Mouse (Mus musculus) left cerebral cortex, adult 6 months (tissue): ENCODE data around the gene Fblim1. TPM values are rescaled to one million over a fixed set of nuclear protein-coding genes. Genes with fewer than 3 reads are reported as not detected.

ENCODE experiments used
- long read RNA-seq, 2 experiments: library from polyadenylated mRNA; unstranded; transcript quantifications; one replicate each; pipeline ENCODE4 v2.0.0; 2019 to 2020
- polyA plus RNA-seq: library from polyadenylated mRNA; unstranded; fragments of <200 nt; fragmentation: Nextera tagmentation; gene quantifications from 2 replicates; pipeline ENCODE4 v1.2.3, GENCODE M21; 2021

Gene Fblim1
- 0.31 and 0.87 TPM in 2 replicates for polyA plus RNA-seq
- long read RNA-seq, experiment 1, partial matches to known transcripts, result 2 of 3 reads
- long read RNA-seq, experiment 1, other reads (novel, unspliced or antisense), result 0 of 3 reads
- long read RNA-seq, experiment 2, partial matches to known transcripts, result 0 of 1 reads
- long read RNA-seq, experiment 2, other reads (novel, unspliced or antisense), result 1 of 1 reads

DNA sequence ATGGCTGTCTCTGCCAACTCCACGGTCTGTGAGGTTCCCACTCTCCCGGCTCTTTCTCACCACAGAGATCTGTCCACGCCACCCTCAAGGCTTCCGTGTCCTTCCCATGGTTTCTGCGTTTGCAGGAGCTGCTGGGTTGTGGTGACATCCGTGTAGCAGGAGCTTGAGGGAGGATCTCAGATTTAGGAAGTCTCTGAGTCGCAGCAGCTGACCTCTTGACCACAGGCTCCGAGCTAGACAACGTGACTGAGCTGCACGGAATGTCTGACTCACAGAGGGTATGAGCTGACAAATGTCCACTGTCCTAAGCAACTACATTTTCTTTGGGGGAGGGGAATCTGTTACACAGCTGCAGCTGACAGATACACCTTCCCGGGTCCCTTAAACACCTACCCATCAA lies at the start of gene Fblim1:
Gene Fblim1, minus strand, starts transcription at position 236 of the 400 bp plus-strand sequence.

DNA sequence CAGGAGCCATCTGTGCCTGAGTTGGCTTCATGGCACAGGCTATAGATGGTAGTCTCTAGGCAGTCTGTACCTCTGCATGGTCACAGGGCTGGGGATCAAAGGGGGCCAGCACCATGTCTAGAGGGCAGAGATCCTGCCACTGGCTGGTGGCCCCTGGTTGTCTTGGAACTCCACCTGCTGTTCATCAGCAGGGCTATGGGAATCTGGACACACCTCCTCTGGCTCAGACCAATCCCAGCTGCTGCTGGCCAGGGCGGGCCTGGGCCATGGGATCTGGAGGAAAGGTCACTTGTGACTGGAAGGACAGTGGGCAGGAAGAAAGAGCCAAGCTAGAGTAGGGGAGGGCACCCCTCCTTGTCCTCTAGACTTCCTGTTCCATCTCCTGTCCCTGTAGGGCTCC lies 17.8 kb upstream of the Fblim1 start, which contains the start of gene Slc25a34:
Gene Slc25a34, minus strand, starts transcription at position 156 of the 400 bp plus-strand sequence.

GRCm38 (mm10) chr4:141618565-141619243 lies 12.8 kb upstream of the Fblim1 start, which contains the start of gene Tmem82:
Gene Tmem82 (minus strand): TSS chr4:141618633.

DNA sequence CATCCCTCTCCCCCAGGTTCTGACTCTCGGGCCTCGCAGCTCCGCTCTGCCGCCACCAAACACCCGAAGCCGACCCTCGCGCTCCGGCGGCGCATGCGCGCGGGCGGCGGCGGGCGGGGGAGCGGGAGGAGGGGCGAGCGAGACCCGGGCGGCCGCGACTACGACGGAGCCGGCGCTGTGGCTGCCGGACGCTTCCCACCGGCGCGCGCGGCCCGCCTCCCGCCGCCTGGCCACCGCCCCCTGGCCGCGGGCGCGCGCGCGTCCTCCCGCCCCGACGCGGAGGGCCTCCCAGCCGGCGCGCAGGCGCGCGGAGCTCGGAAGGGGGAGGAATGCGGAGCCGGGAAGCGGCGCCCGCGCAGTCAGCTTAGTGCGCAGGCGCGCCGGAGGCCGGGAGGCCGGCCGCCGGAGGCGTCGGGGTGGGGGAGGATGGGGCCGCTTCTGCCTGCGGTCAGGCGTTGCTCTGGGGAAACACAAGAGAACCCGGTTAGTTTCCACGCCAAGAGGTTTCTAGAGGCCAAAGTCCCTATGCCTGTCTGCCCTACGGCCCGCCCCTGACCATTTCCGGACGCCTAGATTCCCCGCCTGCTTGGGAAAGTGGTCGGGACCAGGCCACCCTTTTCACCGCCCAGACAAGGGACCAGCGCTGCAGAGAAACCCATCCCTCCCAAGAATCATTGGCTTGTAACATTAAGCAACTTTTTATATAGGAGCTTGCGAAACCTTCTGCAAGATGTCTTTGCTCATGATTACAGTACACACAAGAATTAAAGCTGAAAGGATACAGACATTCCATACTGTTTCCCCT lies 67.3 kb downstream of the Fblim1 start, which contains the start of gene Spen:
Gene Spen, minus strand, starts transcription at position 190 of the 805 bp plus-strand sequence.

Other genes starting within 250 kb of the Fblim1 start
- 0.18 and 2.4 TPM in 2 replicates for gene Fam131c, start 237.9 kb downstream of the Fblim1 start, polyA plus RNA-seq
- gene Clcnka, start 207.4 kb downstream of the Fblim1 start, polyA plus RNA-seq, result not detected in 2 replicates
- gene Clcnkb, start 190.1 kb downstream of the Fblim1 start, polyA plus RNA-seq, result not detected in 2 replicates
- gene Hspb7, start 185.3 kb downstream of the Fblim1 start, polyA plus RNA-seq, result 0.11 and 0.14 TPM in 2 replicates
- gene Srarp, start 170.0 kb downstream of the Fblim1 start, polyA plus RNA-seq, result 0.23 and 0.88 TPM in 2 replicates
- 20.1 and 21.6 TPM in 2 replicates for gene Zbtb17, start 161.4 kb downstream of the Fblim1 start, polyA plus RNA-seq
- gene Spen, start 67.5 kb downstream of the Fblim1 start, polyA plus RNA-seq, result 1.8 and 6.4 TPM in 2 replicates
- 0.16 and 0.56 TPM in 2 replicates for gene Tmem82, start 12.5 kb upstream of the Fblim1 start, polyA plus RNA-seq
- 2.3 and 4.4 TPM in 2 replicates for gene Slc25a34, start 17.7 kb upstream of the Fblim1 start, polyA plus RNA-seq
- gene Plekhm2, start 58.8 kb upstream of the Fblim1 start, polyA plus RNA-seq, result 8.3 and 9.7 TPM in 2 replicates
- not detected in 2 replicates for gene Rsc1a1, start 79.5 kb upstream of the Fblim1 start, polyA plus RNA-seq
- 5.9 and 6.1 TPM in 2 replicates for gene Ddi2, start 117.3 kb upstream of the Fblim1 start, polyA plus RNA-seq
- 4.6 and 7.3 TPM in 2 replicates for gene Agmat, start 140.6 kb upstream of the Fblim1 start, polyA plus RNA-seq
- gene Dnajc16, start 184.8 kb upstream of the Fblim1 start, polyA plus RNA-seq, result 10.5 and 11.6 TPM in 2 replicates
- gene Casp9, start 187.5 kb upstream of the Fblim1 start, polyA plus RNA-seq, result 7.4 and 8.8 TPM in 2 replicates
- gene Cela2a, start 220.1 kb upstream of the Fblim1 start, polyA plus RNA-seq, result not detected in 2 replicates
- gene Ctrc, start 240.3 kb upstream of the Fblim1 start, polyA plus RNA-seq, result not detected in 2 replicates